23 mouse cellular contexts compared by ENCODE assay signal in the genomic region with DNA sequence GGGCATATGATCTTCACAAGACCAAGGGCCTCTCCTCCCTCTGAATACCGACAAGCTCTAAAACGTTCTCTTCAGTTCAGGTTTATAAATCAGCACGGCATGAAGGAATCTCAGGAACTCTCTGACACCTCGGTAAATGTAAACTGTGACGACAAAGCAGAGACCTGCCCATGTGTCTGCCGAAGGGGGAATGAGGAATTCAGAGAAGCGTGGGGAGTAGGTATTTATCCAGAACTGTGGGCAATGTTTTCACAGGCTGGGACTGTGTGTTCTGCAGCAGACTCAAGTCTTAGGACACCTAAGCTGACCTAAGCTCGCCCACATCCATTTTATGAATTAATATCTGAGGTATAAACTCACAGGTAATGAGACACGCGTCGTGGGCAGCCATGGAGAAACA. TPM values are rescaled to one million over a fixed set of nuclear protein-coding genes. Genes with fewer than 3 reads are reported as not detected.
DNase-seq lines count a peak whose midpoint lies in the region; ATAC-seq and TF ChIP-seq lines count a peak whose summit lies in the region.
"Had no signal": no experiment of that assay in that cellular context is flagged by ENCODE, and none has a peak within 500 bp of the region (broad histone marks: within the 10 kb centered on the region; RNA-seq: fewer than 3 reads in every experiment).

No protein-coding gene starts in this region.

- no peak for TF ChIP-seq CTCF in kidney, postnatal 0 days (IDR thresholded peaks at IDR 0.05; ENCODE audit: low read depth)
- no peak for TF ChIP-seq CTCF in CH12.LX (conservative IDR thresholded peaks at IDR 0.05 in 1 of 2, IDR thresholded peaks at IDR 0.05 in 1 of 2; ENCODE audit: low read depth in 2 of 2, low read length in 2 of 2)

- DNase-seq in heart, adult 8-10 months (ENCODE audit: low spot score) = no peak
- peak; percentile 31 for DNase-seq in kidney, postnatal 0 days (ENCODE audit: low spot score)
- no peak for DNase-seq in kidney, postnatal 25 days
- no peak for DNase-seq in CH12.LX (ENCODE audit: extremely low read depth)
- peak; percentile 24 for DNase-seq in mesoderm, embryonic 11.5 days (ENCODE audit: low read depth, low spot score)
- no peak for DNase-seq in hindbrain, embryonic 14.5 days (ENCODE audit: low spot score)
- DNase-seq: adrenal gland, adult 2 months; cerebellum, adult 9-10 months; forebrain, postnatal 0 days; gastrocnemius, postnatal 36 days; heart, postnatal 4 days; kidney, adult 18-20 months; kidney, postnatal 4 days; layer of hippocampus, adult 9-11 months; left cerebral cortex, postnatal 4 days; liver; retina, postnatal 1 day had no signal

- no peaks in the 10 kb centered on the region for H3K27me3 ChIP-seq in heart, embryonic 14.5 days (ENCODE audit: control insufficient read depth, insufficient read depth, low read length)
- H3K27me3 ChIP-seq in kidney, postnatal 0 days (ENCODE audit: insufficient read depth, low read length) = no peaks in the 10 kb centered on the region
- no peaks in the 10 kb centered on the region for H3K27me3 ChIP-seq in CH12.LX (replicated peaks)
- no peaks in the 10 kb centered on the region for H3K27me3 ChIP-seq in hindbrain, embryonic 14.5 days (ENCODE audit: control insufficient read depth, insufficient read depth, low read length)
- H3K27me3 ChIP-seq: embryonic facial prominence, embryonic 13.5 days had no signal

- no peak for TF ChIP-seq EP300 in CH12.LX (IDR thresholded peaks at IDR 0.05; ENCODE audit: low read length)

- dilution Hi-C loops in CH12.LX (cut with MboI; ENCODE audit: extremely low pct_ligation_motif_present, extremely low pct_unique_long_range_greater_than_20kb, low sequenced_read_pairs) = no loop called here

- no peak for ATAC-seq in heart, embryonic 14.5 days (ENCODE audit: insufficient number of reproducible peaks, insufficient read depth, low FRiP score, low read depth)
- ATAC-seq in kidney, postnatal 0 days (replicated peaks; ENCODE audit: low FRiP score, low read depth) = peak; percentile 71
- no peak for ATAC-seq in hindbrain, embryonic 14.5 days (ENCODE audit: low FRiP score)
- ATAC-seq: forebrain, postnatal 0 days; hindbrain, embryonic 16.5 days had no signal

- H3K4me2 ChIP-seq in heart, embryonic 14.5 days (ENCODE audit: low read length) = peak overlapping the region; percentile 42
- no peak overlapping the region for H3K4me2 ChIP-seq in kidney, postnatal 0 days (ENCODE audit: low read length)
- H3K4me2 ChIP-seq in CH12.LX (ENCODE audit: insufficient read depth, low read depth, poor library complexity, severe bottlenecking) = peak overlapping the region; percentile 52
- H3K4me2 ChIP-seq in hindbrain, embryonic 14.5 days (replicated peaks) = no peak overlapping the region
- H3K4me2 ChIP-seq: embryonic facial prominence, embryonic 13.5 days had no signal

- WGBS in heart, embryonic 14.5 days = 42% methylated on average over 11 of the region's 11 CpGs
- 39% methylated on average over 11 of the region's 11 CpGs for WGBS in kidney, postnatal 0 days
- WGBS in hindbrain, embryonic 14.5 days = 81% methylated on average over 11 of the region's 11 CpGs

- in situ Hi-C loops in CH12.LX (cut with MboI; ENCODE audit: low pct_ligation_motif_present, low pct_unique_long_range_greater_than_20kb, low sequenced_read_pairs) = no loop called here

- no peak for TF ChIP-seq POLR2A in CH12.LX (IDR thresholded peaks at IDR 0.05; ENCODE audit: low read depth, low read length)

- H3K9ac ChIP-seq in heart, embryonic 14.5 days (ENCODE audit: low read length) = peak overlapping the region; percentile 36; the same call in 1 of the 2 replicates
- H3K9ac ChIP-seq in kidney, postnatal 0 days (ENCODE audit: low read depth, low read length) = no peak overlapping the region
- H3K9ac ChIP-seq in CH12.LX (ENCODE audit: insufficient read depth, low read depth) = peak overlapping the region; percentile 2; the same call in 1 of the 2 replicates
- H3K9ac ChIP-seq in hindbrain, embryonic 14.5 days = no peak overlapping the region
- H3K9ac ChIP-seq: embryonic facial prominence, embryonic 13.5 days; forebrain, postnatal 0 days had no signal

- H3K4me3 ChIP-seq in heart, embryonic 14.5 days (ENCODE audit: control insufficient read depth in 1 of 2, insufficient read depth in 1 of 2, low read depth in 1 of 2, low read length in 2 of 2) = no peak overlapping the region
- no peak overlapping the region for H3K4me3 ChIP-seq in kidney, postnatal 0 days (replicated peaks; ENCODE audit: low read depth, low read length)
- H3K4me3 ChIP-seq in CH12.LX (replicated peaks in 1 of 3; ENCODE audit: low read depth in 2 of 3, low read length in 2 of 3, poor library complexity in 1 of 3) = no peak overlapping the region
- no peak overlapping the region for H3K4me3 ChIP-seq in hindbrain, embryonic 14.5 days (replicated peaks; ENCODE audit: low read length)
- H3K4me3 ChIP-seq: embryonic facial prominence, embryonic 13.5 days; forebrain, embryonic 10.5 days; left cerebral cortex, adult 2 months; midbrain, embryonic 10.5 days had no signal

- no peaks in the 10 kb centered on the region for H3K36me3 ChIP-seq in heart, embryonic 14.5 days (ENCODE audit: control insufficient read depth, insufficient read depth, low read length)
- no peaks in the 10 kb centered on the region for H3K36me3 ChIP-seq in kidney, postnatal 0 days (ENCODE audit: insufficient read depth, low read length)
- H3K36me3 ChIP-seq in CH12.LX (replicated peaks in 1 of 2; ENCODE audit: control insufficient read depth in 1 of 2, insufficient read depth in 1 of 2, low read length in 1 of 2) = peaks cover 0 to 1% of the 10 kb centered on the region in 2 experiments
- no peaks in the 10 kb centered on the region for H3K36me3 ChIP-seq in hindbrain, embryonic 14.5 days (replicated peaks; ENCODE audit: control insufficient read depth, insufficient read depth)
- H3K36me3 ChIP-seq: embryonic facial prominence, embryonic 13.5 days; forebrain, embryonic 10.5 days; midbrain, embryonic 10.5 days had no signal

- no peaks in the 10 kb centered on the region for H3K9me3 ChIP-seq in heart, embryonic 14.5 days (ENCODE audit: control insufficient read depth, low read length)
- no peaks in the 10 kb centered on the region for H3K9me3 ChIP-seq in kidney, postnatal 0 days (replicated peaks; ENCODE audit: low read length)
- H3K9me3 ChIP-seq in CH12.LX (replicated peaks; ENCODE audit: low read length) = no peaks in the 10 kb centered on the region
- no peaks in the 10 kb centered on the region for H3K9me3 ChIP-seq in hindbrain, embryonic 14.5 days (ENCODE audit: control insufficient read depth, low read length)
- H3K9me3 ChIP-seq: embryonic facial prominence, embryonic 13.5 days; forebrain, embryonic 10.5 days; midbrain, embryonic 10.5 days had no signal

- H3K79me2 ChIP-seq in CH12.LX (replicated peaks; ENCODE audit: control insufficient read depth, extremely low read depth, insufficient read depth, poor library complexity, severe bottlenecking) = peaks cover 53% of the 10 kb centered on the region

- H3K27ac ChIP-seq in heart, embryonic 14.5 days (replicated peaks in 1 of 2; ENCODE audit: control insufficient read depth in 1 of 2, insufficient read depth in 1 of 2, low read depth in 2 of 2, low read length in 2 of 2) = peak overlapping the region in 1 of 2 experiments; percentile 59; a peak in 2 of 4 replicates
- peak overlapping the region; percentile 8; the same call in 1 of the 2 replicates for H3K27ac ChIP-seq in kidney, postnatal 0 days
- H3K27ac ChIP-seq in CH12.LX (ENCODE audit: insufficient read depth, low read depth) = peak overlapping the region; percentile 46; the same call in 1 of the 2 replicates
- H3K27ac ChIP-seq in hindbrain, embryonic 14.5 days = no peak overlapping the region
- H3K27ac ChIP-seq: embryonic facial prominence, embryonic 13.5 days; forebrain, embryonic 10.5 days; left cerebral cortex, adult 2 months; midbrain, embryonic 10.5 days had no signal

- peaks cover 0 to 3% of the 10 kb centered on the region in 2 experiments; a peak in 1 of 4 replicates for H3K4me1 ChIP-seq in heart, embryonic 14.5 days (ENCODE audit: control insufficient read depth in 2 of 2, insufficient read depth in 2 of 2, low read length in 2 of 2)
- H3K4me1 ChIP-seq in kidney, postnatal 0 days (replicated peaks; ENCODE audit: insufficient read depth, low read length) = no peaks in the 10 kb centered on the region
- H3K4me1 ChIP-seq in CH12.LX (ENCODE audit: control insufficient read depth in 1 of 2, insufficient read depth in 2 of 2) = peaks cover 11 to 39% of the 10 kb centered on the region in 2 experiments
- no peaks in the 10 kb centered on the region for H3K4me1 ChIP-seq in hindbrain, embryonic 14.5 days (replicated peaks; ENCODE audit: control insufficient read depth, insufficient read depth, low read length)
- H3K4me1 ChIP-seq: embryonic facial prominence, embryonic 13.5 days; forebrain, embryonic 10.5 days; midbrain, embryonic 10.5 days had no signal

- TF ChIP-seq RAD21 in CH12.LX (IDR thresholded peaks at IDR 0.05; ENCODE audit: low read depth, low read length) = no peak

TF ChIP-seq in CH12.LX, 34 proteins besides CTCF, POLR2A, EP300 and RAD21 (continues in another document):
- TF ChIP-seq CHD1 (IDR thresholded peaks at IDR 0.05; ENCODE audit: low read depth, low read length) (no peak), GABPA (IDR thresholded peaks at IDR 0.05; ENCODE audit: insufficient replicate concordance, low read depth, low read length) (no peak), RCOR1 (conservative IDR thresholded peaks at IDR 0.05; ENCODE audit: low read depth, low read length) (no peak), IRF4 (IDR thresholded peaks at IDR 0.05; ENCODE audit: low read depth, low read length) (no peak), ETS1 (conservative IDR thresholded peaks at IDR 0.05; ENCODE audit: low read depth, low read length) (no peak), TCF12 (IDR thresholded peaks at IDR 0.05; ENCODE audit: low read depth, low read length) (no peak), MAX (IDR thresholded peaks at IDR 0.05; ENCODE audit: low read length) (no peak), MAZ (IDR thresholded peaks at IDR 0.05; ENCODE audit: low read depth, low read length) (no peak), ZC3H11A (IDR thresholded peaks at IDR 0.05; ENCODE audit: low read depth, low read length) (no peak), SIN3A (IDR thresholded peaks at IDR 0.05; ENCODE audit: low read length) (no peak), JUND (conservative IDR thresholded peaks at IDR 0.05; ENCODE audit: low read depth, low read length) (no peak), BHLHE40 (IDR thresholded peaks at IDR 0.05; ENCODE audit: low read depth, low read length) (no peak), ELF1 (IDR thresholded peaks at IDR 0.05; ENCODE audit: low read depth, low read length) (no peak)

RNA-seq across cellular contexts. Expression of gene Alcam, which starts 20.7 kb away (rescaled TPM):
- polyA plus RNA-seq in heart, embryonic 14.5 days (2014; fragmentation: Nextera tagmentation; extraction: Ambion mirVana) = 14.7 and 21.2 TPM in 2 replicates
- 1 to 10 TPM; 2.2 to 3.1 (median 2.8) TPM for total RNA-seq in heart, adult 8-10 months (2022)
- polyA plus RNA-seq in kidney, postnatal 0 days (2015; fragmentation: Nextera tagmentation; extraction: Ambion mirVana) = 57.7 and 61.7 TPM in 2 replicates
- total RNA-seq in CH12.LX (2012; rRNA removed) (56.7 and 70.6 TPM in 2 replicates), CH12.LX (2014; rRNA removed) (26.3 and 31.5 TPM in 2 replicates)
- polyA plus RNA-seq in CH12.LX (2012; ENCODE audit: insufficient read length, low read depth) = 51.3 and 54.6 TPM in 2 replicates
- polyA plus RNA-seq in hindbrain, embryonic 14.5 days (2014; fragmentation: Nextera tagmentation; extraction: Ambion mirVana) = 63.5 and 69.7 TPM in 2 replicates

Comparison
In these comparisons a context has a peak if more than half of its experiments do, and no peak if none do; other contexts are left out.
1. DNase-seq: peak in kidney, postnatal 0 days (single experiment) and mesoderm, embryonic 11.5 days (single experiment); none in heart, adult 8-10 months (single experiment), kidney, postnatal 25 days (0 of 2), CH12.LX (single experiment) and hindbrain, embryonic 14.5 days (single experiment).
2. H3K4me2 ChIP-seq: peak in heart, embryonic 14.5 days (single experiment) and CH12.LX (single experiment); none in kidney, postnatal 0 days (single experiment) and hindbrain, embryonic 14.5 days (single experiment).
3. H3K9ac ChIP-seq: peak in heart, embryonic 14.5 days (single experiment) and CH12.LX (single experiment); none in kidney, postnatal 0 days (single experiment) and hindbrain, embryonic 14.5 days (single experiment).